Mouse (Mus musculus) hindbrain, embryonic 15.5 days (tissue): ENCODE data around the gene Kras. TPM values are rescaled to one million over a fixed set of nuclear protein-coding genes. Genes with fewer than 3 reads are reported as not detected.

Source experiments
- ATAC-seq: fragments of 200-750 bp; cut with Nextera tagmentation; 2 replicates; pipeline ENCODE4 v1.8.0; 2017; ENCODE audit warnings: low read depth, moderate number of reproducible peaks, moderate TSS enrichment; ENCODE audit not compliant: low FRiP score
- H3K27ac ChIP-seq: fragments of 300-500 bp; sonication (generic); replicated peaks from 2 replicates; pipeline ENCODE4 v1.5.1; 2015; ENCODE audit warnings: mild to moderate bottlenecking, inconsistent platforms
- H3K27me3 ChIP-seq: fragments of 300-500 bp; sonication (generic); 2 replicates; pipeline ENCODE4 v1.6.1; 2015; ENCODE audit warnings: control low read depth, inconsistent platforms
- H3K36me3 ChIP-seq: fragments of 300-500 bp; sonication (generic); 2 replicates; pipeline ENCODE4 v1.6.1; 2015; ENCODE audit warnings: control low read depth, inconsistent platforms
- H3K4me1 ChIP-seq: fragments of 300-500 bp; sonication (generic); replicated peaks from 2 replicates; pipeline ENCODE4 v1.6.1; 2015; ENCODE audit warnings: control low read depth, inconsistent platforms
- H3K4me2 ChIP-seq: fragments of 300-500 bp; sonication (generic); 2 replicates; pipeline ENCODE4 v1.6.1; 2015; ENCODE audit warnings: moderate library complexity, mild to moderate bottlenecking, inconsistent platforms
- H3K4me3 ChIP-seq: fragments of 300-500 bp; sonication (generic); 2 replicates; pipeline ENCODE4 v1.5.1; 2015; ENCODE audit warnings: mild to moderate bottlenecking, inconsistent platforms
- H3K9ac ChIP-seq: fragments of 300-500 bp; sonication (generic); 2 replicates; pipeline ENCODE4 v1.6.1; 2015; ENCODE audit warnings: inconsistent platforms
- H3K9me3 ChIP-seq: fragments of 300-500 bp; sonication (generic); 2 replicates; pipeline ENCODE4 v1.6.1; 2016; ENCODE audit warnings: control low read depth, inconsistent platforms
- WGBS: fragments of 180-500 bp; shearing (Covaris S2); methylation state at CpG from one replicate; pipeline ENCODE4 v1.1.7; 2015; 5-methylcytosine and 5-hydroxymethylcytosine counted together
- polyA plus RNA-seq: library from polyadenylated mRNA; unstranded; fragments of >200 nt; fragmentation: Nextera tagmentation; extraction: Ambion mirVana; gene quantifications from 2 replicates; pipeline ENCODE4 v1.2.1, GENCODE M21; 2015

Kras gene
- polyA plus RNA-seq, 1 experiment from 2014 or later, result 85.4 TPM

GRCm38 (mm10) chr6:145205142-145205541 lies 44.9 kb downstream of the Kras start:
- H3K9me3 ChIP-seq, result no peaks in the 10 kb centered on the region
- H3K4me1 ChIP-seq, result peaks cover 4% of the 10 kb centered on the region
- H3K36me3 ChIP-seq, result no peaks in the 10 kb centered on the region
- 75% methylated on average over 10 of the region's 10 CpGs for WGBS
- no peak overlapping the region for H3K4me3 ChIP-seq
- no peak for ATAC-seq
- no peak overlapping the region for H3K27ac ChIP-seq
- H3K27me3 ChIP-seq, result no peaks in the 10 kb centered on the region
- H3K9ac ChIP-seq, result no peak overlapping the region
- H3K4me2 ChIP-seq, result no peak overlapping the region

- Histone ChIP-seq H3K4me2 (no peak overlapping the region), H3K36me3 (no peaks in the 10 kb centered on the region), H3K27ac (no peak overlapping the region), H3K9me3 (no peaks in the 10 kb centered on the region), H3K4me3 (no peak overlapping the region), H3K27me3 (no peaks in the 10 kb centered on the region), H3K9ac (no peak overlapping the region), H3K4me1 (no peaks in the 10 kb centered on the region)
- 92% methylated on average over 6 of the region's 6 CpGs for WGBS
- ATAC-seq, result no peak
Observed at GRCm38 (mm10) chr6:145204440-145204839, 45.6 kb downstream of the Kras start.

- WGBS, result 82% methylated on average over 13 of the region's 13 CpGs
- no peaks in the 10 kb centered on the region for H3K9me3 ChIP-seq
- no peaks in the 10 kb centered on the region for H3K4me1 ChIP-seq
- no peak overlapping the region for H3K9ac ChIP-seq
- no peak overlapping the region for H3K27ac ChIP-seq
- H3K4me2 ChIP-seq, result no peak overlapping the region
- no peak for ATAC-seq
- no peak overlapping the region for H3K4me3 ChIP-seq
- no peaks in the 10 kb centered on the region for H3K36me3 ChIP-seq
- no peaks in the 10 kb centered on the region for H3K27me3 ChIP-seq
Observed at GRCm38 (mm10) chr6:145202432-145203125, 47.5 kb downstream of the Kras start.

- no peaks in the 10 kb centered on the region for H3K9me3 ChIP-seq
- no peak for ATAC-seq
- 96% methylated on average over 8 of the region's 8 CpGs for WGBS
- no peaks in the 10 kb centered on the region for H3K36me3 ChIP-seq
- H3K9ac ChIP-seq, result no peak overlapping the region
- H3K4me3 ChIP-seq, result no peak overlapping the region
- no peak overlapping the region for H3K4me2 ChIP-seq
- no peaks in the 10 kb centered on the region for H3K4me1 ChIP-seq
- no peaks in the 10 kb centered on the region for H3K27me3 ChIP-seq
- H3K27ac ChIP-seq, result no peak overlapping the region
Observed at GRCm38 (mm10) chr6:145197949-145198686, 51.9 kb downstream of the Kras start.

- 88% methylated on average over 11 of the region's 11 CpGs for WGBS
- Histone ChIP-seq H3K9ac (no peak overlapping the region), H3K27me3 (no peaks in the 10 kb centered on the region), H3K4me1 (no peaks in the 10 kb centered on the region), H3K4me2 (no peak overlapping the region), H3K9me3 (no peaks in the 10 kb centered on the region), H3K36me3 (no peaks in the 10 kb centered on the region), H3K27ac (no peak overlapping the region), H3K4me3 (no peak overlapping the region)
- ATAC-seq, result no peak
Observed at GRCm38 (mm10) chr6:145193446-145193845, 56.6 kb downstream of the Kras start.

- no peak overlapping the region for H3K4me2 ChIP-seq
- no peak overlapping the region for H3K4me3 ChIP-seq
- no peaks in the 10 kb centered on the region for H3K27me3 ChIP-seq
- no peaks in the 10 kb centered on the region for H3K36me3 ChIP-seq
- no peak for ATAC-seq
- no peak overlapping the region for H3K9ac ChIP-seq
- H3K27ac ChIP-seq, result no peak overlapping the region
- no peaks in the 10 kb centered on the region for H3K4me1 ChIP-seq
- 91% methylated on average over 3 of the region's 3 CpGs for WGBS
- no peaks in the 10 kb centered on the region for H3K9me3 ChIP-seq
Observed at GRCm38 (mm10) chr6:145193038-145193437, 57.0 kb downstream of the Kras start.

GRCm38 (mm10) chr6:145187093-145188088 lies 62.6 kb downstream of the Kras start:
- no peaks in the 10 kb centered on the region for H3K36me3 ChIP-seq
- WGBS, result 59% methylated on average over 27 of the region's 27 CpGs
- H3K27me3 ChIP-seq, result no peaks in the 10 kb centered on the region
- H3K9ac ChIP-seq, result peak overlapping the region; percentile 26
- peak overlapping the region; percentile 29 for H3K4me3 ChIP-seq
- no peaks in the 10 kb centered on the region for H3K9me3 ChIP-seq
- H3K4me2 ChIP-seq, result peak overlapping the region; percentile 52
- peak overlapping the region; percentile 66 for H3K27ac ChIP-seq
- peak; percentile 83 for ATAC-seq
- H3K4me1 ChIP-seq, result no peaks in the 10 kb centered on the region

GRCm38 (mm10) chr6:145186096-145186495 lies 63.9 kb downstream of the Kras start:
- ATAC-seq, result no peak

GRCm38 (mm10) chr6:145182044-145182443 lies 68.0 kb downstream of the Kras start:
- H3K4me2 ChIP-seq, result no peak overlapping the region
- H3K36me3 ChIP-seq, result no peaks in the 10 kb centered on the region
- no peak overlapping the region for H3K4me3 ChIP-seq
- no peak overlapping the region for H3K27ac ChIP-seq
- no peaks in the 10 kb centered on the region for H3K27me3 ChIP-seq
- no peak for ATAC-seq
- H3K9ac ChIP-seq, result no peak overlapping the region
- H3K4me1 ChIP-seq, result no peaks in the 10 kb centered on the region
- H3K9me3 ChIP-seq, result no peaks in the 10 kb centered on the region
- WGBS, result 83% methylated on average over 8 of the region's 8 CpGs

More at GRCm38 (mm10) chr6:145186096-145186495, 63.9 kb downstream of the Kras start:
- Histone ChIP-seq H3K27me3 (no peaks in the 10 kb centered on the region), H3K36me3 (no peaks in the 10 kb centered on the region), H3K4me3 (no peak overlapping the region), H3K27ac (no peak overlapping the region), H3K9me3 (no peaks in the 10 kb centered on the region), H3K4me1 (no peaks in the 10 kb centered on the region), H3K9ac (no peak overlapping the region), H3K4me2 (no peak overlapping the region)
- 85% methylated on average over 1 of the region's 1 CpGs for WGBS

- 25% methylated on average over 6 of the region's 6 CpGs for WGBS
- Histone ChIP-seq H3K4me3 (no peak overlapping the region), H3K9ac (no peak overlapping the region), H3K27ac (no peak overlapping the region), H3K4me2 (no peak overlapping the region), H3K9me3 (no peaks in the 10 kb centered on the region), H3K4me1 (peaks cover under 1% of the 10 kb centered on the region; the same call in 1 of the 2 replicates), H3K36me3 (no peaks in the 10 kb centered on the region), H3K27me3 (peaks cover 11% of the 10 kb centered on the region)
- no peak for ATAC-seq
Observed at GRCm38 (mm10) chr6:145179665-145180064, 70.4 kb downstream of the Kras start.

GRCm38 (mm10) chr6:145176474-145176873 lies 73.6 kb downstream of the Kras start:
- WGBS, result 48% methylated on average over 10 of the region's 10 CpGs
- Histone ChIP-seq H3K9me3 (no peaks in the 10 kb centered on the region), H3K27me3 (peaks cover 11% of the 10 kb centered on the region), H3K4me2 (no peak overlapping the region), H3K4me1 (peaks cover 12% of the 10 kb centered on the region), H3K27ac (no peak overlapping the region), H3K9ac (no peak overlapping the region), H3K36me3 (no peaks in the 10 kb centered on the region), H3K4me3 (no peak overlapping the region)
- no peak for ATAC-seq
